Comparison of ENCODE assay signal across 8 mouse cellular contexts in genomic region chr12:20815599-20815998, GRCm38 (mm10).
DNase-seq lines count a peak whose midpoint lies in the region; ATAC-seq and TF ChIP-seq lines count a peak whose summit lies in the region.

No protein-coding gene starts in this region.

- H3K27me3 ChIP-seq in E14TG2a.4 (ENCODE audit: insufficient read depth, low read length), result no peaks in the 10 kb centered on the region
- no peaks in the 10 kb centered on the region for H3K27me3 ChIP-seq in hindbrain, embryonic 15.5 days
- H3K27me3 ChIP-seq in limb, embryonic 13.5 days, result peaks cover 14% of the 10 kb centered on the region
- no peaks in the 10 kb centered on the region for H3K27me3 ChIP-seq in midbrain, embryonic 12.5 days

- no peak overlapping the region for H3K27ac ChIP-seq in hindbrain, embryonic 15.5 days (replicated peaks)
- no peak overlapping the region for H3K27ac ChIP-seq in limb, embryonic 13.5 days
- H3K27ac ChIP-seq in midbrain, embryonic 12.5 days (replicated peaks), result no peak overlapping the region

- H3K9me3 ChIP-seq in E14TG2a.4 (ENCODE audit: low read length), result peaks cover 35% of the 10 kb centered on the region
- peaks cover 10% of the 10 kb centered on the region for H3K9me3 ChIP-seq in hindbrain, embryonic 15.5 days
- H3K9me3 ChIP-seq in limb, embryonic 13.5 days, result peaks cover 30% of the 10 kb centered on the region
- H3K9me3 ChIP-seq in midbrain, embryonic 12.5 days, result peaks cover 47% of the 10 kb centered on the region

- 14% methylated on average over 36 of the region's 38 CpGs for WGBS in hindbrain, embryonic 15.5 days
- WGBS in limb, embryonic 13.5 days, result 9% methylated on average over 34 of the region's 38 CpGs
- WGBS in midbrain, embryonic 12.5 days, result 20% methylated on average over 38 of the region's 38 CpGs

- TF ChIP-seq CTCF in E14TG2a.4 (conservative IDR thresholded peaks at IDR 0.05; ENCODE audit: low read length), result no peak

- peak; percentile 81; the same call in 1 of the 2 replicates for ATAC-seq in hindbrain, embryonic 15.5 days (ENCODE audit: low FRiP score, low read depth)
- peak; percentile 81 for ATAC-seq in limb, embryonic 13.5 days (ENCODE audit: low FRiP score, low read depth)
- no peak; the same call in 1 of the 2 replicates for ATAC-seq in midbrain, embryonic 12.5 days (ENCODE audit: low FRiP score, low read depth)

- no peak overlapping the region for H3K9ac ChIP-seq in hindbrain, embryonic 15.5 days
- H3K9ac ChIP-seq in limb, embryonic 13.5 days, result peak overlapping the region; percentile 48; the same call in 1 of the 2 replicates
- H3K9ac ChIP-seq in midbrain, embryonic 12.5 days (replicated peaks), result no peak overlapping the region

- H3K4me3 ChIP-seq in E14TG2a.4 (replicated peaks; ENCODE audit: low read length), result peak overlapping the region; percentile 87
- peak overlapping the region; percentile 32 for H3K4me3 ChIP-seq in hindbrain, embryonic 15.5 days
- peak overlapping the region; percentile 43 for H3K4me3 ChIP-seq in limb, embryonic 13.5 days
- peak overlapping the region; percentile 21 for H3K4me3 ChIP-seq in midbrain, embryonic 12.5 days

- peak; percentile 11 to 23 for DNase-seq in adrenal gland, postnatal 4 days (ENCODE audit: low spot score in 2 of 2)
- DNase-seq in gastrocnemius, postnatal 25 days, result peak; percentile 76
- peak; percentile 67 for DNase-seq in testis, postnatal 10 days (ENCODE audit: low spot score)
- no peak for DNase-seq in MN1 (ENCODE audit: low spot score)

- peaks cover 15% of the 10 kb centered on the region for H3K36me3 ChIP-seq in E14TG2a.4 (ENCODE audit: insufficient read depth, low read length)
- H3K36me3 ChIP-seq in hindbrain, embryonic 15.5 days, result no peaks in the 10 kb centered on the region
- H3K36me3 ChIP-seq in limb, embryonic 13.5 days, result no peaks in the 10 kb centered on the region
- no peaks in the 10 kb centered on the region for H3K36me3 ChIP-seq in midbrain, embryonic 12.5 days

- H3K4me2 ChIP-seq in hindbrain, embryonic 15.5 days, result peak overlapping the region; percentile 36
- H3K4me2 ChIP-seq in limb, embryonic 13.5 days (replicated peaks), result peak overlapping the region; percentile 52
- H3K4me2 ChIP-seq in midbrain, embryonic 12.5 days (replicated peaks), result 0 out of 2 replicates have a peak overlapping the region, but pooled peaks have one; percentile 5

- H3K4me1 ChIP-seq in E14TG2a.4 (replicated peaks; ENCODE audit: low read depth, low read length), result no peaks in the 10 kb centered on the region; the same call in 1 of the 2 replicates
- H3K4me1 ChIP-seq in hindbrain, embryonic 15.5 days (replicated peaks), result no peaks in the 10 kb centered on the region
- no peaks in the 10 kb centered on the region for H3K4me1 ChIP-seq in limb, embryonic 13.5 days
- no peaks in the 10 kb centered on the region for H3K4me1 ChIP-seq in midbrain, embryonic 12.5 days

Comparison
In these comparisons a context has a peak if more than half of its experiments do, and no peak if none do; other contexts are left out.
1. H3K4me3 ChIP-seq: peak in every context shown above with its lines; median percentile 87 in E14TG2a.4; 43 in limb, embryonic 13.5 days; 32 in hindbrain, embryonic 15.5 days; 21 in midbrain, embryonic 12.5 days.